Mouse (Mus musculus) forebrain, postnatal 0 days (tissue): Measurements from ENCODE around the gene Rpl34. TPM values are rescaled to one million over a fixed set of nuclear protein-coding genes. Genes with fewer than 3 reads are reported as not detected.

Source experiments
- ATAC-seq: fragments of 200-750 bp; cut with Nextera tagmentation; 2 replicates; pipeline ENCODE4 v1.8.0; 2017; ENCODE audit warnings: mild to moderate bottlenecking, moderate library complexity
- DNase-seq: peaks from one replicate; pipeline ENCODE4 v3.0.0-alpha.2; 2015
- H3K27ac ChIP-seq: fragments of 300-500 bp; sonication (generic); 2 replicates; pipeline ENCODE4 v1.5.1; 2014; ENCODE audit warnings: low read depth, mild to moderate bottlenecking, antibody characterized with exemption, low read length, moderate library complexity, mixed read lengths
- H3K27me3 ChIP-seq: fragments of 300-500 bp; sonication (generic); 2 replicates; pipeline ENCODE4 v1.6.1; 2014; ENCODE audit warnings: mild to moderate bottlenecking, low read length, mixed read lengths; ENCODE audit not compliant: insufficient read depth
- H3K36me3 ChIP-seq: fragments of 300-500 bp; sonication (generic); 2 replicates; pipeline ENCODE4 v1.6.1; 2014; ENCODE audit warnings: mild to moderate bottlenecking, moderate library complexity; ENCODE audit not compliant: insufficient read depth
- H3K4me1 ChIP-seq: fragments of 300-500 bp; sonication (generic); 2 replicates; pipeline ENCODE4 v1.6.1; 2014; ENCODE audit warnings: antibody characterized with exemption; ENCODE audit not compliant: insufficient read depth
- H3K4me2 ChIP-seq: fragments of 300-500 bp; sonication (generic); 2 replicates; pipeline ENCODE4 v1.6.1; 2014; ENCODE audit warnings: low read depth, mild to moderate bottlenecking, moderate library complexity
- H3K4me3 ChIP-seq: fragments of 300-500 bp; sonication (generic); 2 replicates; pipeline ENCODE4 v1.5.1; 2014; ENCODE audit warnings: low read depth, low read length, mixed read lengths
- H3K9ac ChIP-seq: fragments of 300-500 bp; sonication (generic); 2 replicates; pipeline ENCODE4 v1.6.1; 2014; ENCODE audit warnings: mild to moderate bottlenecking
- H3K9me3 ChIP-seq: fragments of 300-500 bp; sonication (generic); 2 replicates; pipeline ENCODE4 v1.6.1; 2016; ENCODE audit warnings: low read length
- CTCF ChIP-seq: sonication (generic); IDR thresholded peaks from 2 replicates; pipeline ENCODE4 v1.5.1; 2016; ENCODE audit warnings: antibody characterized with exemption, control low read depth, low read depth
- WGBS: fragments of 180-500 bp; shearing (Covaris S2); extraction: QIAGEN DNeasy Blood & Tissue Kit; methylation state at CpG from one replicate; pipeline ENCODE4 v1.1.7; 2014; 5-methylcytosine and 5-hydroxymethylcytosine counted together
- polyA plus RNA-seq: library from polyadenylated mRNA; unstranded; fragments of >200 nt; fragmentation: Nextera tagmentation; extraction: Ambion mirVana; gene quantifications from 2 replicates; pipeline ENCODE4 v1.2.1, GENCODE M21; 2015
- total RNA-seq: library from RNA; depleted of rRNA; stranded (reverse); fragments of >200 nt; gene quantifications from 2 replicates; pipeline ENCODE4 v1.2.3, GENCODE M21; 2014

Rpl34 gene
- total and polyA plus RNA-seq, 2 experiments from 2014 or later: 566 to 609 TPM

- no peaks in the 10 kb centered on the region for H3K9me3 ChIP-seq
- no peak overlapping the region for H3K4me3 ChIP-seq
- 84% methylated on average over 1 of the region's 1 CpGs for WGBS
- no peak overlapping the region for H3K27ac ChIP-seq
- ATAC-seq (no peak), DNase-seq (no peak)
- H3K4me1 ChIP-seq: peaks cover 13% of the 10 kb centered on the region
- TF ChIP-seq CTCF: no peak
- H3K36me3 ChIP-seq: peaks cover 37% of the 10 kb centered on the region
- no peak overlapping the region for H3K4me2 ChIP-seq
- no peaks in the 10 kb centered on the region for H3K27me3 ChIP-seq
- H3K9ac ChIP-seq: no peak overlapping the region
Measured at GRCm38 (mm10) chr3:130727036-130727435, 3.2 kb downstream of the Rpl34 start.

- H3K4me2 ChIP-seq: no peak overlapping the region
- H3K36me3 ChIP-seq: peaks cover 37% of the 10 kb centered on the region
- H3K4me3 ChIP-seq: no peak overlapping the region
- no peak for ATAC-seq
- no peaks in the 10 kb centered on the region for H3K9me3 ChIP-seq
- no peak for DNase-seq
- no peak overlapping the region for H3K27ac ChIP-seq
- 63% methylated on average over 2 of the region's 2 CpGs for WGBS
- H3K27me3 ChIP-seq: no peaks in the 10 kb centered on the region
- peaks cover 9% of the 10 kb centered on the region for H3K4me1 ChIP-seq
- TF ChIP-seq CTCF: no peak
- H3K9ac ChIP-seq: no peak overlapping the region
Measured at GRCm38 (mm10) chr3:130725718-130726117, 4.5 kb downstream of the Rpl34 start.

- no peak for TF ChIP-seq CTCF
- no peak overlapping the region for H3K9ac ChIP-seq
- ATAC-seq: no peak
Measured at GRCm38 (mm10) chr3:130722733-130723478, 7.3 kb downstream of the Rpl34 start.

GRCm38 (mm10) chr3:130720225-130720624 lies 10.0 kb downstream of the Rpl34 start:
- Histone ChIP-seq H3K9me3 (no peaks in the 10 kb centered on the region), H3K4me1 (no peaks in the 10 kb centered on the region), H3K27me3 (no peaks in the 10 kb centered on the region), H3K4me3 (no peak overlapping the region), H3K36me3 (no peaks in the 10 kb centered on the region), H3K27ac (no peak overlapping the region), H3K4me2 (no peak overlapping the region), H3K9ac (no peak overlapping the region)
- no peak for DNase-seq
- ATAC-seq: no peak
- WGBS: 91% methylated on average over 4 of the region's 4 CpGs
- no peak for TF ChIP-seq CTCF

More at GRCm38 (mm10) chr3:130722733-130723478, 7.3 kb downstream of the Rpl34 start:
- WGBS: 68% methylated on average over 11 of the region's 11 CpGs
- H3K4me3 ChIP-seq: no peak overlapping the region
- H3K4me2 ChIP-seq: no peak overlapping the region
- H3K27me3 ChIP-seq: no peaks in the 10 kb centered on the region
- no peak for DNase-seq
- no peaks in the 10 kb centered on the region for H3K4me1 ChIP-seq
- no peak overlapping the region for H3K27ac ChIP-seq
- H3K9me3 ChIP-seq: no peaks in the 10 kb centered on the region
- peaks cover 27% of the 10 kb centered on the region for H3K36me3 ChIP-seq

- DNase-seq: no peak
- no peaks in the 10 kb centered on the region for H3K9me3 ChIP-seq
- no peaks in the 10 kb centered on the region for H3K27me3 ChIP-seq
- H3K4me1 ChIP-seq: no peaks in the 10 kb centered on the region
- no peak overlapping the region for H3K4me3 ChIP-seq
- H3K9ac ChIP-seq: no peak overlapping the region
- H3K36me3 ChIP-seq: no peaks in the 10 kb centered on the region
- WGBS: 88% methylated on average over 4 of the region's 4 CpGs
- no peak overlapping the region for H3K4me2 ChIP-seq
- TF ChIP-seq CTCF: no peak
- ATAC-seq: no peak
- no peak overlapping the region for H3K27ac ChIP-seq
Measured at GRCm38 (mm10) chr3:130718871-130719270, 11.3 kb downstream of the Rpl34 start.

- no peak overlapping the region for H3K4me3 ChIP-seq
- no peaks in the 10 kb centered on the region for H3K4me1 ChIP-seq
- DNase-seq: no peak
- H3K27ac ChIP-seq: no peak overlapping the region
- no peaks in the 10 kb centered on the region for H3K9me3 ChIP-seq
- no peak for ATAC-seq
- H3K4me2 ChIP-seq: no peak overlapping the region
- H3K27me3 ChIP-seq: no peaks in the 10 kb centered on the region
- TF ChIP-seq CTCF: no peak
- no peak overlapping the region for H3K9ac ChIP-seq
- no peaks in the 10 kb centered on the region for H3K36me3 ChIP-seq
- 89% methylated on average over 7 of the region's 7 CpGs for WGBS
Measured at GRCm38 (mm10) chr3:130716555-130716954, 13.6 kb downstream of the Rpl34 start.

GRCm38 (mm10) chr3:130714775-130715568 lies 15.2 kb downstream of the Rpl34 start:
- H3K27ac ChIP-seq: no peak overlapping the region
- peak; percentile 86 for DNase-seq
- H3K27me3 ChIP-seq: no peaks in the 10 kb centered on the region
- peak; percentile 81 for TF ChIP-seq CTCF
- peak; percentile 80 for ATAC-seq
- no peak overlapping the region for H3K9ac ChIP-seq
- 0 out of 2 replicates have a peak, but pooled peaks cover under 1% of the 10 kb centered on the region for H3K4me1 ChIP-seq
- peak overlapping the region; percentile 44 for H3K4me2 ChIP-seq
- 16% methylated on average over 22 of the region's 22 CpGs for WGBS
- no peaks in the 10 kb centered on the region for H3K9me3 ChIP-seq
- H3K36me3 ChIP-seq: no peaks in the 10 kb centered on the region
- H3K4me3 ChIP-seq: peak overlapping the region; percentile 30
